Mouse (Mus musculus): Measurements from ENCODE around the gene 0610040J01Rik.

- TF ChIP-seq POLR2A (IDR thresholded peaks at IDR 0.05; ENCODE audit: insufficient read depth, low read depth, low read length) (no peak), CTCF (IDR thresholded peaks at IDR 0.05) (no peak)
Observed at GRCm38 (mm10) chr5:63767464-63767863, 44.7 kb upstream of the 0610040J01Rik start.

Measured in heart, adult 2 months (tissue).